25 mouse cellular contexts compared by ENCODE assay signal in genomic region chr3:67601616-67602138, GRCm38 (mm10). TPM values are rescaled to one million over a fixed set of nuclear protein-coding genes. Genes with fewer than 3 reads are reported as not detected.
DNase-seq lines count a peak whose midpoint lies in the region; ATAC-seq lines count a peak whose summit lies in the region.
"Had no signal": no experiment of that assay in that cellular context is flagged by ENCODE, and none has a peak within 500 bp of the region (broad histone marks: within the 10 kb centered on the region; RNA-seq: fewer than 3 reads in every experiment).

No protein-coding gene starts in this region.

- H3K9ac ChIP-seq in lung, embryonic 16.5 days (ENCODE audit: low read length), result no peak overlapping the region
- H3K9ac ChIP-seq: forebrain, embryonic 13.5 days; heart, embryonic 12.5 days; heart, embryonic 15.5 days; hindbrain, embryonic 13.5 days had no signal

- no peaks in the 10 kb centered on the region for H3K4me1 ChIP-seq in heart, embryonic 10.5 days
- H3K4me1 ChIP-seq in lung, embryonic 16.5 days (replicated peaks; ENCODE audit: control insufficient read depth, insufficient read depth, low read length), result no peaks in the 10 kb centered on the region
- H3K4me1 ChIP-seq: heart, embryonic 12.5 days; heart, embryonic 15.5 days; hindbrain, embryonic 13.5 days had no signal

- 88% methylated on average over 13 of the region's 13 CpGs for WGBS in heart, embryonic 10.5 days
- 39% methylated on average over 13 of the region's 13 CpGs for WGBS in lung, embryonic 16.5 days

- DNase-seq in heart, adult 11 months, result peak; percentile 55
- DNase-seq in heart, embryonic 10.5 days (ENCODE audit: low spot score), result no peak
- DNase-seq in kidney, postnatal 14 days, result peak; percentile 14
- DNase-seq in kidney, adult 8-10 months, result no peak
- no peak for DNase-seq in lung, postnatal 25 days (ENCODE audit: low spot score)
- DNase-seq in lung, postnatal 4 days, result peak; percentile 12 to 47
- DNase-seq in urinary bladder, postnatal 4 days (ENCODE audit: low spot score in 2 of 2), result no peak
- DNase-seq: adrenal gland, postnatal 10 days; adrenal gland, postnatal 36 days; cerebellum, adult 18-20 months; cerebellum, adult 9-10 months; cerebellum, postnatal 14 days; gastrocnemius, postnatal 10 days; gastrocnemius, postnatal 36 days; heart, postnatal 10 days; heart, postnatal 36 days had no signal

- peak; percentile 82 for ATAC-seq in lung, embryonic 16.5 days (ENCODE audit: low read depth)
- ATAC-seq: activated CD4-positive, CD25-positive, alpha-beta regulatory T cell, adult 4 months; forebrain, embryonic 13.5 days; forebrain, embryonic 16.5 days had no signal

- H3K4me3 ChIP-seq in heart, embryonic 10.5 days, result no peak overlapping the region
- H3K4me3 ChIP-seq in lung, embryonic 16.5 days (ENCODE audit: low read length), result no peak overlapping the region
- H3K4me3 ChIP-seq: forebrain, embryonic 10.5 days; forebrain, embryonic 13.5 days; heart, embryonic 12.5 days; heart, embryonic 15.5 days; hindbrain, embryonic 10.5 days; hindbrain, embryonic 13.5 days had no signal

- peaks cover 46% of the 10 kb centered on the region for H3K36me3 ChIP-seq in heart, embryonic 10.5 days
- H3K36me3 ChIP-seq in lung, embryonic 16.5 days (ENCODE audit: control insufficient read depth, insufficient read depth, low read length), result peaks cover 12% of the 10 kb centered on the region; the same call in 1 of the 2 replicates

- no peaks in the 10 kb centered on the region for H3K9me3 ChIP-seq in heart, embryonic 10.5 days
- no peaks in the 10 kb centered on the region for H3K9me3 ChIP-seq in lung, embryonic 16.5 days (ENCODE audit: control insufficient read depth, low read length)
- H3K9me3 ChIP-seq: forebrain, embryonic 10.5 days; forebrain, embryonic 13.5 days; heart, embryonic 12.5 days; heart, embryonic 15.5 days; hindbrain, embryonic 10.5 days; hindbrain, embryonic 13.5 days had no signal

- no peaks in the 10 kb centered on the region for H3K27me3 ChIP-seq in heart, embryonic 10.5 days (ENCODE audit: insufficient read depth, poor library complexity, severe bottlenecking)
- no peaks in the 10 kb centered on the region for H3K27me3 ChIP-seq in lung, embryonic 16.5 days (ENCODE audit: control insufficient read depth, insufficient read depth, low read depth, low read length)
- H3K27me3 ChIP-seq: forebrain, embryonic 13.5 days; heart, embryonic 12.5 days; heart, embryonic 15.5 days; hindbrain, embryonic 13.5 days had no signal

- no peak overlapping the region for H3K4me2 ChIP-seq in lung, embryonic 16.5 days (ENCODE audit: low read depth, low read length)
- H3K4me2 ChIP-seq: forebrain, embryonic 13.5 days; heart, embryonic 12.5 days; heart, embryonic 15.5 days; hindbrain, embryonic 13.5 days had no signal

- H3K27ac ChIP-seq in heart, embryonic 10.5 days, result no peak overlapping the region
- no peak overlapping the region for H3K27ac ChIP-seq in lung, embryonic 16.5 days (ENCODE audit: low read length)
- H3K27ac ChIP-seq: forebrain, embryonic 10.5 days; forebrain, embryonic 13.5 days; heart, embryonic 15.5 days; hindbrain, embryonic 10.5 days; hindbrain, embryonic 13.5 days had no signal

RNA-seq across cellular contexts. Expression of gene Mfsd1, which starts 19.1 kb away (rescaled TPM):
- polyA plus RNA-seq in heart, embryonic 10.5 days (2016; fragmentation: Nextera tagmentation; extraction: Ambion mirVana), result 47.8 TPM in 2 replicates
- 54.5 and 55.5 TPM in 2 replicates for polyA plus RNA-seq in lung, embryonic 16.5 days (2015; fragmentation: Nextera tagmentation; extraction: Ambion mirVana)

Comparison
In these comparisons a context has a peak if more than half of its experiments do, and no peak if none do; other contexts are left out.
1. DNase-seq: peak in heart, adult 11 months (single experiment), kidney, postnatal 14 days (single experiment) and lung, postnatal 4 days (2 of 2); none in heart, embryonic 10.5 days (single experiment), kidney, adult 8-10 months (0 of 2), lung, postnatal 25 days (single experiment) and urinary bladder, postnatal 4 days (0 of 2).